Mouse (Mus musculus) stomach, embryonic 14.5 days (tissue): ENCODE results near the gene Olfr224. TPM values are rescaled to one million over a fixed set of nuclear protein-coding genes. Genes with fewer than 3 reads are reported as not detected.

Source experiments
- ATAC-seq: fragments of 200-750 bp; cut with Nextera tagmentation; 2 replicates; pipeline ENCODE4 v1.8.0; 2017; ENCODE audit warnings: low read depth, moderate TSS enrichment; ENCODE audit not compliant: insufficient number of reproducible peaks, insufficient read depth, low FRiP score
- H3K27ac ChIP-seq: fragments of 300-500 bp; sonication (generic); 2 replicates; pipeline ENCODE4 v1.5.1; 2014; ENCODE audit warnings: mild to moderate bottlenecking, low read length, moderate library complexity, mixed read lengths
- H3K27me3 ChIP-seq: fragments of 300-500 bp; sonication (generic); 2 replicates; pipeline ENCODE4 v1.6.1; 2014; ENCODE audit warnings: low read length, control low read depth, mixed read lengths; ENCODE audit not compliant: control insufficient read depth, insufficient read depth
- H3K36me3 ChIP-seq: fragments of 300-500 bp; sonication (generic); 2 replicates; pipeline ENCODE4 v1.6.1; 2014; ENCODE audit warnings: mild to moderate bottlenecking, control low read depth, low read length, moderate library complexity, mixed read lengths; ENCODE audit not compliant: control insufficient read depth, insufficient read depth
- H3K4me1 ChIP-seq: fragments of 300-500 bp; sonication (generic); 2 replicates; pipeline ENCODE4 v1.6.1; 2014; ENCODE audit warnings: low read length, control low read depth, mixed read lengths; ENCODE audit not compliant: control insufficient read depth, insufficient read depth
- H3K4me2 ChIP-seq: fragments of 300-500 bp; sonication (generic); replicated peaks from 2 replicates; pipeline ENCODE4 v1.6.1; 2014; ENCODE audit warnings: low read depth, low read length, control low read depth
- H3K4me3 ChIP-seq: fragments of 300-500 bp; sonication (generic); 2 replicates; pipeline ENCODE4 v1.5.1; 2014; ENCODE audit warnings: low read depth, low read length, control low read depth
- H3K9ac ChIP-seq: fragments of 300-500 bp; sonication (generic); replicated peaks from 2 replicates; pipeline ENCODE4 v1.6.1; 2014; ENCODE audit warnings: low read depth, mild to moderate bottlenecking, control low read depth, low read length, moderate library complexity, mixed read lengths
- H3K9me3 ChIP-seq: fragments of 300-500 bp; sonication (generic); 2 replicates; pipeline ENCODE4 v1.6.1; 2016; ENCODE audit warnings: low read depth, low read length, control low read depth; ENCODE audit not compliant: control insufficient read depth
- WGBS: fragments of 180-500 bp; shearing (Covaris S2); extraction: QIAGEN DNeasy Blood & Tissue Kit; methylation state at CpG from one replicate; pipeline ENCODE4 v1.1.7; 2014; 5-methylcytosine and 5-hydroxymethylcytosine counted together
- polyA plus RNA-seq: library from polyadenylated mRNA; unstranded; fragments of >200 nt; fragmentation: Nextera tagmentation; extraction: Ambion mirVana; gene quantifications from 2 replicates; pipeline ENCODE4 v1.2.1, GENCODE M21; 2014

The Olfr224 gene
- polyA plus RNA-seq, 1 experiment from 2014 or later: not detected

- ATAC-seq: no peak
- 37% methylated on average over 2 of the region's 2 CpGs for WGBS
- Histone ChIP-seq H3K9ac (no peak overlapping the region), H3K4me2 (no peak overlapping the region), H3K27me3 (no peaks in the 10 kb centered on the region), H3K27ac (no peak overlapping the region), H3K4me3 (no peak overlapping the region), H3K36me3 (no peaks in the 10 kb centered on the region), H3K4me1 (no peaks in the 10 kb centered on the region), H3K9me3 (no peaks in the 10 kb centered on the region)
Observed at GRCm38 (mm10) chr11:58604688-58605087, 34.3 kb upstream of the Olfr224 start.

GRCm38 (mm10) chr11:58602800-58603560, 32.6 kb upstream of the Olfr224 start:
- Histone ChIP-seq H3K27me3 (no peaks in the 10 kb centered on the region), H3K4me3 (no peak overlapping the region), H3K9me3 (no peaks in the 10 kb centered on the region), H3K4me2 (no peak overlapping the region), H3K9ac (no peak overlapping the region), H3K36me3 (no peaks in the 10 kb centered on the region), H3K27ac (no peak overlapping the region), H3K4me1 (no peaks in the 10 kb centered on the region)
- WGBS: 71% methylated on average over 6 of the region's 6 CpGs
- no peak for ATAC-seq

- Histone ChIP-seq H3K27me3 (no peaks in the 10 kb centered on the region), H3K4me1 (no peaks in the 10 kb centered on the region), H3K36me3 (no peaks in the 10 kb centered on the region), H3K9ac (no peak overlapping the region), H3K4me2 (no peak overlapping the region), H3K4me3 (no peak overlapping the region), H3K9me3 (no peaks in the 10 kb centered on the region), H3K27ac (no peak overlapping the region)
- ATAC-seq: no peak
Observed at GRCm38 (mm10) chr11:58602062-58602461, 31.7 kb upstream of the Olfr224 start.

- H3K36me3 ChIP-seq: no peaks in the 10 kb centered on the region
- no peaks in the 10 kb centered on the region for H3K4me1 ChIP-seq
- no peak overlapping the region for H3K4me2 ChIP-seq
- 81% methylated on average over 13 of the region's 13 CpGs for WGBS
- no peak overlapping the region for H3K4me3 ChIP-seq
- H3K9me3 ChIP-seq: no peaks in the 10 kb centered on the region
- ATAC-seq: no peak
- H3K27ac ChIP-seq: no peak overlapping the region
- H3K9ac ChIP-seq: no peak overlapping the region
- no peaks in the 10 kb centered on the region for H3K27me3 ChIP-seq
Observed at GRCm38 (mm10) chr11:58597837-58598236, 27.5 kb upstream of the Olfr224 start.

- WGBS: 76% methylated on average over 6 of the region's 6 CpGs
- no peak for ATAC-seq
- H3K27me3 ChIP-seq: no peaks in the 10 kb centered on the region
Observed at GRCm38 (mm10) chr11:58594814-58595213, 24.5 kb upstream of the Olfr224 start, which contains the start of gene Olfr324. Gene Olfr324, plus strand, starts transcription at chr11:58595114.

GRCm38 (mm10) chr11:58588620-58589250, 18.4 kb upstream of the Olfr224 start:
- Histone ChIP-seq H3K27ac (no peak overlapping the region), H3K4me3 (no peak overlapping the region), H3K9ac (no peak overlapping the region), H3K9me3 (no peaks in the 10 kb centered on the region), H3K4me1 (no peaks in the 10 kb centered on the region), H3K4me2 (no peak overlapping the region), H3K27me3 (no peaks in the 10 kb centered on the region), H3K36me3 (no peaks in the 10 kb centered on the region)
- ATAC-seq: no peak
- 60% methylated on average over 3 of the region's 3 CpGs for WGBS

More at GRCm38 (mm10) chr11:58594814-58595213, 24.5 kb upstream of the Olfr224 start, which contains the start of gene Olfr324:
- H3K36me3 ChIP-seq: no peaks in the 10 kb centered on the region
- no peak within 1 kb of the TSS for H3K27ac ChIP-seq
- no peak within 1 kb of the TSS for H3K4me3 ChIP-seq
- no peak within 1 kb of the TSS for H3K4me2 ChIP-seq
- H3K9ac ChIP-seq: no peak within 1 kb of the TSS
- H3K4me1 ChIP-seq: no peaks in the 10 kb centered on the region
- no peaks in the 10 kb centered on the region for H3K9me3 ChIP-seq

- no peak for ATAC-seq
- 72% methylated on average over 7 of the region's 7 CpGs for WGBS
- no peak overlapping the region for H3K27ac ChIP-seq
- H3K9ac ChIP-seq: no peak overlapping the region
- H3K4me2 ChIP-seq: no peak overlapping the region
- no peaks in the 10 kb centered on the region for H3K27me3 ChIP-seq
- no peaks in the 10 kb centered on the region for H3K4me1 ChIP-seq
- no peaks in the 10 kb centered on the region for H3K9me3 ChIP-seq
- H3K4me3 ChIP-seq: no peak overlapping the region
- no peaks in the 10 kb centered on the region for H3K36me3 ChIP-seq
Observed at GRCm38 (mm10) chr11:58587898-58588348, 17.6 kb upstream of the Olfr224 start.

- no peaks in the 10 kb centered on the region for H3K27me3 ChIP-seq
- no peaks in the 10 kb centered on the region for H3K36me3 ChIP-seq
- no peak overlapping the region for H3K27ac ChIP-seq
- WGBS: 77% methylated on average over 8 of the region's 8 CpGs
- no peak overlapping the region for H3K9ac ChIP-seq
- no peaks in the 10 kb centered on the region for H3K4me1 ChIP-seq
- no peak overlapping the region for H3K4me2 ChIP-seq
- ATAC-seq: no peak
- no peaks in the 10 kb centered on the region for H3K9me3 ChIP-seq
- no peak overlapping the region for H3K4me3 ChIP-seq
Observed at GRCm38 (mm10) chr11:58578636-58579035, 8.3 kb upstream of the Olfr224 start.
